Mouse (Mus musculus) lung, adult 2 months (tissue): ENCODE measurements around the gene Med16.

Source experiments
- CTCF ChIP-seq: fragments of 200-500 bp; IDR thresholded peaks from 2 replicates; pipeline ENCODE4 v1.5.1; 2011; ENCODE audit warnings: mild to moderate bottlenecking, low read length, control low read depth; ENCODE audit not compliant: insufficient read depth
- POLR2A ChIP-seq: fragments of 200-500 bp; IDR thresholded peaks from 2 replicates; pipeline ENCODE4 v1.6.1; 2011; ENCODE audit warnings: low read depth, mild to moderate bottlenecking, control low read depth, low read length, borderline replicate concordance; ENCODE audit errors: extremely low read depth

- no peak for TF ChIP-seq CTCF
- no peak for TF ChIP-seq POLR2A
These were observed 51.3 kb downstream of the Med16 start for GRCm38 (mm10) chr10:79857452-79857811.
